Mouse (Mus musculus): ENCODE results near the gene Ttyh2.

DNA sequence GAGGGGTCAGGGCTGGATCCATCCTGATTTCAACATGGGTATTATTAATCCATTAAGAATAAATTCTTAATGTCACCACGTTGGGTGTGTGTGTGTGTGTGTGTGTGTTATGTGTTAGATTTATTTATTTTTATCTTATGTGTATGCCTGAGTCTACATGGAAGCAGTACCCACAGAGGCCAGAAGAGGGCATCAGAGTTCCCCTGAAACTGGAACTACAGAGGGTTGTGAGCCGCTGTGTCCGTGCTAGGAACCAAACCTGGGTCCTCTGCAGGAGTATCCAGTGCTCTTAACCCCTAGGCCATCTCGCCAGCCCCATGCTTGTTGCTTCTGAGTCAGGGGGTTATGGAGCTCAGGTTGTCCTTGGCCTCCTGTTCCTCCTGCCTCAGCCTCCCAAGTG, 25.7 kb upstream of the Ttyh2 start:
- TF ChIP-seq CTCF (IDR thresholded peaks at IDR 0.05; ENCODE audit: extremely low read depth, insufficient read depth, low read length) = no peak
- TF ChIP-seq POLR2A (IDR thresholded peaks at IDR 0.05; ENCODE audit: extremely low read depth, insufficient read depth, low read length) = no peak
